Mouse (Mus musculus) limb, embryonic 10.5 days (tissue): ENCODE data around the gene Nfx1. TPM values are rescaled to one million over a fixed set of nuclear protein-coding genes. Genes with fewer than 3 reads are reported as not detected.

ENCODE experiments used
- DNase-seq: peaks from one replicate; pipeline ENCODE4 v3.0.0-alpha.2; 2017; ENCODE audit warnings: low spot score
- H3K27ac ChIP-seq: fragments of 300-500 bp; sonication (generic); 2 replicates; pipeline ENCODE4 v1.5.1; 2016; ENCODE audit warnings: mild to moderate bottlenecking
- H3K27me3 ChIP-seq: fragments of 300-500 bp; sonication (generic); 2 replicates; pipeline ENCODE4 v1.6.1; 2016; ENCODE audit warnings: low read depth, mild to moderate bottlenecking; ENCODE audit not compliant: poor library complexity, severe bottlenecking
- H3K36me3 ChIP-seq: fragments of 300-500 bp; sonication (generic); 2 replicates; pipeline ENCODE4 v1.6.1; 2016; ENCODE audit warnings: mild to moderate bottlenecking, moderate library complexity
- H3K4me1 ChIP-seq: fragments of 300-500 bp; sonication (generic); 2 replicates; pipeline ENCODE4 v1.6.1; 2016
- H3K4me3 ChIP-seq: fragments of 300-500 bp; sonication (generic); 2 replicates; pipeline ENCODE4 v1.5.1; 2016; ENCODE audit warnings: mild to moderate bottlenecking, moderate library complexity
- H3K9me3 ChIP-seq: fragments of 300-500 bp; sonication (generic); replicated peaks from 2 replicates; pipeline ENCODE4 v1.6.1; 2016; ENCODE audit warnings: mild to moderate bottlenecking
- WGBS: fragments of 180-500 bp; shearing (Covaris S2); methylation state at CpG from one replicate; pipeline ENCODE4 v1.1.7; 2016; 5-methylcytosine and 5-hydroxymethylcytosine counted together
- microRNA-seq: library from miRNA; unstranded; fragments of <30 nt; microRNA quantifications from one replicate; pipeline ENCODE4, GENCODE M21; 2017
- polyA plus RNA-seq: library from polyadenylated mRNA; unstranded; fragments of >200 nt; fragmentation: Nextera tagmentation; extraction: Ambion mirVana; gene quantifications from 2 replicates; pipeline ENCODE4 v1.2.1, GENCODE M21; 2016

Gene Nfx1
- polyA plus RNA-seq, 1 experiment from 2014 or later = 109 TPM

DNA sequence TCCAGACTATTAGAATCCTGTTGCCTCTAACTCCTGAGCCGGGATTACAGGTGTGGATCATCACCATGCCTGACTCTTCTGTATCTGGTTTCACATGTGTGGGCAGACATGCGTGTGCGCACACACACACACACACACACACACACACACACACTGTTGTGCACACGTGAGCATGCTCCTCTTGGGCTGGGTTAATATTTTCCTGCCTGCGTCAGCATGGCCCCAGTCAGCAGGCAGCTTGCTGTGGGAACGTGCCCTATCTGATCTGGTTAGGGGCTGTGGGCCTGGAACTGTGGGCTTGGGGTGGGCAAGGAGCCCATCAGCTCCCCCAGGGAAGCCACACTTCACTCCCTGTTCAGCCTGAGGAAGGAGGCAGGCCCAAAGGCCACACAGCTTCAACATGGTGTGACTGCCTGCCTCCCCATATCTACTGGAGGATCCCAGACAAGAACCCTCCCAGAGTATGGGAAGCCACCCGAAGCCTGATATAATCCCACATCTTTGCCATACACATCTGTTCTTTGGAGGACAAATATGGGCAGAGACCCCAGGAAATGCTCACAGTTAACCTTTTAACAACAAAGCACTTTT lies 86.1 kb downstream of the Nfx1 start:
- 70% methylated on average over 7 of the region's 7 CpGs for WGBS
- Histone ChIP-seq H3K9me3 (no peaks in the 10 kb centered on the region), H3K4me3 (no peak overlapping the region), H3K4me1 (peaks cover 7% of the 10 kb centered on the region; the same call in 1 of the 2 replicates), H3K36me3 (no peaks in the 10 kb centered on the region), H3K27me3 (no peaks in the 10 kb centered on the region), H3K27ac (no peak overlapping the region; the same call in 1 of the 2 replicates)
- no peak for DNase-seq

DNA sequence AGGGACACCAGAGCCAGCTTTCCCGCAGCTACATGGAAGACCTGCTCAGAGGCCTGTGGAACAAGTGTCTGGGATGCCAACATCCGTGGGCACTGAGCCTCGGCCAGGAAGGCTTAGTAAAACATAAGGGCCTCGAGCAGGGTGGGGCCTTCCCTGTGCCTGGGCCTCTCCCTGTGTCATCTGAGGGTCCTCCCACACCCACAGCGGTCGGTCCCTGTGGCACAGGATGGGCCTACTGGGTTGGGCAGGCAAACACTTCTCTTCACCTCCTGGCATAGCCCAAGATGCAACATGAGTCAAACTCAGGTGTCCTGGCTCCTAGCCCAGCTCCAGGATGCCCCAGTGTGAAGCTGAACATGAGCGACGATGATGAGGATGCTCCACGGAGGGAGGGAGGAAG lies 86.7 kb downstream of the Nfx1 start:
- no peak for DNase-seq
- Histone ChIP-seq H3K27ac (no peak overlapping the region; the same call in 1 of the 2 replicates), H3K9me3 (no peaks in the 10 kb centered on the region), H3K4me1 (peaks cover 7% of the 10 kb centered on the region; the same call in 1 of the 2 replicates), H3K27me3 (no peaks in the 10 kb centered on the region), H3K4me3 (no peak overlapping the region), H3K36me3 (no peaks in the 10 kb centered on the region)
- WGBS = 88% methylated on average over 8 of the region's 9 CpGs

DNA sequence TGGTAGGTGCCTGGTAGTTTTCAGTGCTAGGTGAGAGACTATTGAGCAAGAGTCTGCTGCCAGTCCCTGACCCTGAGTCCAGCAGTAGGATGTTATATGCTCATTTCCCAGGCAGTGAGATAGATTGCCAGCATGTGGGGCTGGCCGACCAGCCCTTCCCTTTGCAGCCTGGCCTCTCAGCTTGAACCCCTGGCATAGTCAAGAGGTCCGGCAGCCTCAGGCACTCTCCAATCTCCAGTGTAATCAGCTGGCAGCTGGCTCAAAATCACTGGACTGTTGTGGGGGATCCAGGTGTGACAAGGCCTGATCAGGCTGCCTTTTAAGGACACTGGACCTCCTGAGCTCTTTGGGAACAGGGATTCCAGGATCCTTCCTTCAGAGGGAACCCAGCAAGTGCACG lies 92.6 kb downstream of the Nfx1 start:
- Histone ChIP-seq H3K27ac (no peak overlapping the region), H3K4me3 (no peak overlapping the region), H3K4me1 (peaks cover 7% of the 10 kb centered on the region; the same call in 1 of the 2 replicates), H3K9me3 (no peaks in the 10 kb centered on the region), H3K36me3 (no peaks in the 10 kb centered on the region), H3K27me3 (no peaks in the 10 kb centered on the region; the same call in 1 of the 2 replicates)
- whole genome bisulfite sequencing = 55% methylated on average over 3 of the region's 3 CpGs
- no peak for DNase-seq

DNA sequence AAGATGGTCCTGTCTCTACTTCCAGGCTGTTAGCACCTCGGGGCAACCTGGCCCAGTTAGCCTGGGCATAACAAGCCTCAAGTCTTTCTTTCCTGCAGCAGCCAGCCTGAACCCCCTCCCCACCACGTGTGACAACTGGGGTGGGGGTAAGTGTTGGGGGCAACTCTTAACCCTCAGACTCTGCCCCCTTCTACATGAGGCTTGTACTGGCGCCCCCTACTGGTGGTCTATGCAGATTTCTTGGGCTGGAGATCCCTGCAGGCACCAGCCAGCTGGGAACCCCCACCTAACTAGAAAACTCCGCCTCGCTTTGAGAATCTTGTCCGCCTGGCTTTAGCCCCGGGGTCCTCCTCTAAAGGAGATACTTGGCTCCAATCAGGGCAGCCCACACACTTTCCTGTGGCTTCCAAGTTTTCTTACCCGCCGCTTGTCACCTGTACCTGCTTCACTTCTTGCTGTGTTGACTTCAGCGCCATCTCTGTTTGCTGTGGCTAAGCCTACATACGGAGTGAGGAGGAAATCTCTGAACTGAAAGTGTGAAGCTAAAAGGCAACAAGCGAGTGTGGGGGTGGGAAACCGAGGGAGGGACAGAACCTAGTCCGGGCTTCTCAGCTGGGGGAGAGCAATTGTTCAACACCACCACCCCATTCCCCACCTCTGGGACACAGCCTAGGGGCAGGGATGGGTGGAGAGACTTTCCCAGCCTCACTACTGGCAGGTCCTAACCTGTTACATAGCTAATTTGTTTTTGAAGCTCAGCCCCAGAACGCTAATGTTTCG lies 93.4 kb downstream of the Nfx1 start:
- Histone ChIP-seq H3K4me3 (peak overlapping the region; percentile 11; the same call in 1 of the 2 replicates), H3K27ac (no peak overlapping the region; the same call in 1 of the 2 replicates), H3K9me3 (no peaks in the 10 kb centered on the region), H3K27me3 (no peaks in the 10 kb centered on the region; the same call in 1 of the 2 replicates), H3K4me1 (peaks cover 7% of the 10 kb centered on the region; the same call in 1 of the 2 replicates), H3K36me3 (no peaks in the 10 kb centered on the region)
- DNase-seq = peak; percentile 56
- 16% methylated on average over 16 of the region's 16 CpGs for WGBS

DNA sequence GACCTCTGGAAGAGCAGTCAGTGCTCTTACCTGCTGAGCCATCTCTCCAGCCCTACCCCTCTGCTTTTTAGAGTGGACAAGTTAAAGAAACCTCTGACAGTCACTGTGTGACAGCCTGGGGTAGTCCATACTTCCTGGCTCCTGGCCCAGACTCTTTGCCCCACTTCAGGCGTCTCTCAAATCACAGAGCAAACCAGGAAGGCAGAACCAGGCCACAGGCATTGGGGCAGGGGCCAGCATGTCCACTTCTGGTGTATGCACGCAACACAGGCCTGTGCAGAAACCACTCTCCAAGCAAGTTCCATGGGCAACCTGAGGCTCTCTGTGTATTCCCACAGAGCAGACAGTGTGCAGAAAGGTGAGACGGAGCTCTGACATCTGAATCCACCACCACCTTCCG lies 94.5 kb downstream of the Nfx1 start:
- H3K27ac ChIP-seq = no peak overlapping the region
- H3K36me3 ChIP-seq = no peaks in the 10 kb centered on the region
- no peak overlapping the region for H3K4me3 ChIP-seq
- H3K4me1 ChIP-seq = peaks cover 7% of the 10 kb centered on the region; the same call in 1 of the 2 replicates
- H3K27me3 ChIP-seq = no peaks in the 10 kb centered on the region; the same call in 1 of the 2 replicates
- H3K9me3 ChIP-seq = no peaks in the 10 kb centered on the region
- 87% methylated on average over 4 of the region's 4 CpGs for WGBS
- no peak for DNase-seq

DNA sequence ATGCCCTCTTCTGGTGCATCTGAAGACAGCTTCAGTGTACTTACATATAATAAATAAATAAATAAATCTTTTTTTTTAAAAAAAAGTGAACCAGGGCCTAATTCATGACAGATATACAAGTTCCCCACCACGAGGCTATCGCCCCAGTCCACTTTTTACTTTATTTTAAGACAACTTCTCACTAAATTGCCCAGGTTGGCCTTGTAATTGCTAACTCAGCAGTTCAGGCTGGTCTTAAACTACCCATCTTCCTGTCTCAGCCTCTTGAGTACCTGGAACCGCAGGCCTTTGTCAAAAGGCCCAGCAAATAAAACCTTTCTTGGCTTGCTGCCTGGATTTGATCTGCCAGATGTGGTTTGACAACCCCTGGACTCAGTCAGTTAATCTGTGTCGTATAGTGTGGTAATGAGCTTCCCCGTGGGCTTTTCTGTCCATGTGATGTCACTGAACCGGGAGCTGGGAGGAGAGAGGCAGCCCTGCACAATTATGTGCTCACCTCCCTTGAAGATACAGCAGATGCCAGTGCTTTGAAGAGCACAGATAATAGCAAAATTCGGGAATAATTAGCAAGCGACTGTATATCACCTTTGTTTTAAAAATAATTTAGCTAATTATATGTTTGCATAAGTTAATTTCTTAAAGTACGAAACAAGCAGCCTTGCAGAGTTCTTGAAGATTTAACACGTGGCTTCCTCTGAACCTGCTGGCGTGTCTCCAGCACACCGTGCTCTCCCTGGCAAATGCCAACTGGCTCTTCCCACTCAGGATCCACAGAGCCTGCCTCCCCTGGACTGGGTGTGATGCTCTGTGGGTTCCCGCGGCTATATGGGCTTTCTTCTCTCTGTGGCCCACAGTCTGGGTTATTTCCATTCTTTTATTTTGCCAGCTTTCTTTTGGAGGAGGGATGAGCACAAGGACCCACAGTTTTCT lies 101.1 kb downstream of the Nfx1 start:
- WGBS = 82% methylated on average over 14 of the region's 14 CpGs
- DNase-seq = no peak

DNA sequence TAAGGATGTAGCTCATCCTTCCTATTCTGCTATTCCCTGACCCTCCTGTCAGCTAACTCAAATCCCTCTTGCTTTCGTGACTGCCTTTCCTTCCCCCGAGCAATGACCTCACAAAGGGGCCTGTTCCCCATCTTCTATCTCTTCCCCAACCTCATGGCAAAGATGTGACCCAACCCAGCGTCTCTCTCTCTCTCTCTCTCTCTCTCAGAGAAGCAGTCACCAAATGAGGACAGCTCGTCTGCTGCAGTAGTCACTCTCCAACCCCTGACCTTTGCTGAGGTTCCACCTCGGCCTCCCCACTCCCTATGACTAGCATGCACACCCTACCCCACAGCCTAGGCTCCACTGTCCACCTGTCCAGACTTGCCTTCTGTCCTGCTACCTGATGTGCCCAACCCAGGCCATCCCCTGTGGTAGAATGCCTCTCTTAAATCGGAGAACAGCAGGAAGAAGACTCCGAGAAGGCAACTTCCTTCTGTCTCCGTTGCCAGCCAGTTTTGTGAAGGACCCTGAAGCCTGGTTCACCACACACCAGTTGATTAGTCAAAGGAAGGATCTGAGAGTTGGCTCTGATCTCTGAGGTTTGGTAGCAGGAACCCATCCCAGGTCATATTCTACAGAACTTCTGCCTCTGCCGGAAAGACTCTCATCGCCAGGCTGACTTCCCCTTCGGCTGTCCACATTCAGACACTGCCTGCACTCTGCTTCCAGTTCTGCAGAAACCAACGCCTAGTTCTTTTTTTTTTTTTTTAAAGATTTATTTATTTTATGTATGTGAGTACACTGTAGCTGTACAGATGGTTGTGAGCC lies 102.5 kb downstream of the Nfx1 start:
- H3K9me3 ChIP-seq = no peaks in the 10 kb centered on the region
- H3K27ac ChIP-seq = no peak overlapping the region
- no peak for DNase-seq
- no peak overlapping the region for H3K4me3 ChIP-seq
- no peaks in the 10 kb centered on the region for H3K36me3 ChIP-seq
- H3K27me3 ChIP-seq = no peaks in the 10 kb centered on the region
- 79% methylated on average over 12 of the region's 12 CpGs for WGBS
- H3K4me1 ChIP-seq = no peaks in the 10 kb centered on the region

More for the DNA sequence above, 101.1 kb downstream of the Nfx1 start:
- Histone ChIP-seq H3K27ac (no peak overlapping the region), H3K4me1 (no peaks in the 10 kb centered on the region), H3K36me3 (no peaks in the 10 kb centered on the region), H3K27me3 (no peaks in the 10 kb centered on the region), H3K4me3 (no peak overlapping the region), H3K9me3 (no peaks in the 10 kb centered on the region)

DNA sequence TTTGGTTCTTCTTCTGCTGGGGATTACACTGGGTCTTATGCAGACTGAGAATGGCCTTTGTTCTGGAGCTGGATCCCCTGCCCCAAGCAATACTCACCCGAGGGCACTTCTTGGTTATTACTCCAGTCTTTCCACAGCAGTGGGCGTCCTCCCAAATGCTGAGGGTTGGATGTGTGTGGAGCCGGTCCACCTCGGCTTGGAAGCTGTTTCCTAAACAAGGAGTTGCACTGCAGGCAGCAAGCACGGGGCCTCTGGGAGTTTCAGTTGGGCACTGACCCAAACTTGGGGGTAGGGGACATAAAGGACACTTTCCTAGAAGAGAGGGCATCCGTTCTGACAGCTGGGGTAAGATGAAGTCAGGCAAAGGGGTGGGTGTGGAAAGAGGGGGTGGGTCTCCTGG lies 103.8 kb downstream of the Nfx1 start:
- 82% methylated on average over 6 of the region's 6 CpGs for WGBS
- DNase-seq = no peak
- Histone ChIP-seq H3K4me3 (no peak overlapping the region), H3K4me1 (no peaks in the 10 kb centered on the region), H3K27me3 (no peaks in the 10 kb centered on the region), H3K36me3 (no peaks in the 10 kb centered on the region), H3K27ac (no peak overlapping the region), H3K9me3 (no peaks in the 10 kb centered on the region)

Small RNA genes within 50 kb of the gene (microRNA-seq; reads per million reads assigned to microRNA genes)
- gene Mir3094 = 1.2 reads per million

Other genes starting within 250 kb of the Nfx1 start
- gene Dnaja1, start 248.8 kb upstream of the Nfx1 start, polyA plus RNA-seq = 546 and 555 TPM in 2 replicates
- gene Smu1, start 213.0 kb upstream of the Nfx1 start, polyA plus RNA-seq = 186 and 189 TPM in 2 replicates
- 23.6 and 29.9 TPM in 2 replicates for gene B4galt1, start 116.9 kb upstream of the Nfx1 start, polyA plus RNA-seq
- gene Spink4, start 50.9 kb upstream of the Nfx1 start, polyA plus RNA-seq = not detected in 2 replicates
- 225 and 227 TPM in 2 replicates for gene Bag1, start 22.6 kb upstream of the Nfx1 start, polyA plus RNA-seq
- 85.9 and 92.7 TPM in 2 replicates for gene Chmp5, start 22.5 kb upstream of the Nfx1 start, polyA plus RNA-seq
- gene Aqp7, start 77.2 kb downstream of the Nfx1 start, polyA plus RNA-seq = 0.06 and 0.24 TPM in 2 replicates
- gene Aqp3, start 127.3 kb downstream of the Nfx1 start, polyA plus RNA-seq = 3.9 and 4.4 TPM in 2 replicates
- 39.1 and 39.7 TPM in 2 replicates for gene Nol6, start 153.5 kb downstream of the Nfx1 start, polyA plus RNA-seq
- 85.5 and 96.1 TPM in 2 replicates for gene Ube2r2, start 164.8 kb downstream of the Nfx1 start, polyA plus RNA-seq